In genomic region chr1:105776426-105776825, GRCm38 (mm10) we compare ENCODE assay signal across 24 mouse cellular contexts. TPM values are rescaled to one million over a fixed set of nuclear protein-coding genes. Genes with fewer than 3 reads are reported as not detected.
"Had no signal": no experiment of that assay in that cellular context is flagged by ENCODE, and none has a peak within 500 bp of the region (broad histone marks: within the 10 kb centered on the region; RNA-seq: fewer than 3 reads in every experiment).

No protein-coding gene starts in this region.

- H3K9me3 ChIP-seq: limb, embryonic 10.5 days; limb, embryonic 13.5 days; liver, embryonic 12.5 days; liver, embryonic 15.5 days; lung, embryonic 15.5 days; megakaryocyte, embryonic 14.5 days; midbrain, embryonic 10.5 days; midbrain, embryonic 13.5 days; neural tube, embryonic 13.5 days; stomach, embryonic 15.5 days had no signal

- H3K27ac ChIP-seq: limb, embryonic 10.5 days; limb, embryonic 13.5 days; liver, embryonic 12.5 days; liver, embryonic 15.5 days; lung, embryonic 15.5 days; midbrain, embryonic 10.5 days; midbrain, embryonic 13.5 days; neural tube, embryonic 13.5 days; stomach, embryonic 15.5 days had no signal

- DNase-seq: kidney, adult 2 months; kidney, postnatal 14 days; kidney, postnatal 4 days; liver; retina, postnatal 1 day; right cerebral cortex, postnatal 25 days; spleen, adult 18-20 months; thymus, adult 18-20 months; thymus, postnatal 14 days; thymus, postnatal 4 days had no signal

- H3K4me3 ChIP-seq: limb, embryonic 10.5 days; limb, embryonic 13.5 days; liver, embryonic 12.5 days; liver, embryonic 15.5 days; lung, embryonic 15.5 days; megakaryocyte, embryonic 14.5 days; midbrain, embryonic 10.5 days; midbrain, embryonic 13.5 days; myocyte; neural tube, embryonic 13.5 days; stomach, embryonic 15.5 days had no signal

- H3K36me3 ChIP-seq: limb, embryonic 10.5 days; limb, embryonic 13.5 days; liver, embryonic 12.5 days; liver, embryonic 15.5 days; lung, embryonic 15.5 days; midbrain, embryonic 10.5 days; midbrain, embryonic 13.5 days; neural tube, embryonic 13.5 days; stomach, embryonic 15.5 days had no signal

- H3K4me2 ChIP-seq: limb, embryonic 13.5 days; liver, embryonic 12.5 days; liver, embryonic 15.5 days; lung, embryonic 15.5 days; midbrain, embryonic 13.5 days; neural tube, embryonic 13.5 days; stomach, embryonic 15.5 days had no signal

- H3K9ac ChIP-seq: limb, embryonic 13.5 days; liver, embryonic 12.5 days; liver, embryonic 15.5 days; lung, embryonic 15.5 days; midbrain, embryonic 13.5 days; neural tube, embryonic 13.5 days; stomach, embryonic 15.5 days had no signal

- ATAC-seq: inflammation-experienced regulatory T-cells, adult 6 months; intestine, embryonic 16.5 days; liver, embryonic 12.5 days; midbrain, embryonic 13.5 days; midbrain, embryonic 16.5 days had no signal

RNA-seq across cellular contexts. Expression of gene Tnfrsf11a, which starts 4.1 kb away (rescaled TPM):
- polyA plus RNA-seq: inflammation-experienced regulatory T-cells, adult 6 months had no signal
